Mouse (Mus musculus) gastrocnemius, adult 2 months (tissue): Measurements from ENCODE around the gene Snrnp35. TPM values are rescaled to one million over a fixed set of nuclear protein-coding genes. Genes with fewer than 3 reads are reported as not detected.
A peak's percentile ranks its signal among the peaks of the same experiment; 100 is the strongest.
"Not testable (repeated sequence)": the region's sequence is repeated elsewhere in the genome, so short reads cannot be mapped to it uniquely, and the experiment has no call there.

Source experiments
- DNase-seq: peaks from one replicate; pipeline ENCODE4 v3.0.0; 2022
- H3K27ac ChIP-seq: fragments of 200-600 bp; 2 replicates; pipeline ENCODE4 v1.8.1; 2022; ENCODE audit warnings: mild to moderate bottlenecking
- H3K4me3 ChIP-seq: fragments of 200-600 bp; 2 replicates; pipeline ENCODE4 v1.8.1; 2022; ENCODE audit warnings: mild to moderate bottlenecking, moderate library complexity
- CTCF ChIP-seq: fragments of 200-600 bp; IDR thresholded peaks from 2 replicates; pipeline ENCODE4 v1.8.1; 2022; ENCODE audit warnings: antibody characterized with exemption, mild to moderate bottlenecking, moderate library complexity
- intact Hi-C: fragments of 180-260 bp; cut with DNase I; formaldehyde crosslinking; loops from one replicate; pipeline ENCODE4 v1.15.1; 2025
- total RNA-seq, 2 experiments: library from RNA; stranded (reverse); gene quantifications; 2 replicates each; pipeline ENCODE4 v1.2.3; 2021

Snrnp35 gene
- total RNA-seq, 2 experiments from 2014 or later: 27.7 to 33.1 TPM

DNA sequence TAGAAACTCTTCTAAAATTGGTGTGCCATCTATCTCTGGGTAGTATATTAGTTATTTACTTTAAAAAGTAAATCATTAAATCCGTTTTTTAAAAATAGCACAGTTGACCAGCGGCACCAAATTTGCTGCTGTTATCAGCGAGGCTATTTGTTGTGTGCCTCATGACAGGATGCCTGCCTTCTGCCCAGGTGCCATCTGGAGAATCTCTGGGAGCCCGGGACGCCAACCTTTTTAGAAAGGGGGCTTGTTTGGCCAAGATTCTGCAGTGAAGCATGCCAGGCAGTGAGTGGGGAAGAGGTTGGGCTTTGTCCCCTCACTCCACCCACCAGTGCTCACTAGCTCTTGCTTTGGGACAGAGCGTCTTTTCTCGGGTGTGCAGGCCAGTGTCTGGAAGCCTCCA is 32.9 kb upstream of the Snrnp35 start:
- TF ChIP-seq CTCF: no peak
- DNase-seq: no peak
- Histone ChIP-seq H3K4me3 (peak overlapping the region; percentile 92), H3K27ac (peak overlapping the region; percentile 50)
- intact Hi-C loops: no loop called here

- DNase-seq: no peak
- intact Hi-C loops: no loop called here
- Histone ChIP-seq H3K4me3 (peak overlapping the region; percentile 92), H3K27ac (peak overlapping the region; percentile 50)
- no peak for TF ChIP-seq CTCF
Measured at GRCm38 (mm10) chr5:124450641-124451340, 32.1 kb upstream of the Snrnp35 start.

DNA sequence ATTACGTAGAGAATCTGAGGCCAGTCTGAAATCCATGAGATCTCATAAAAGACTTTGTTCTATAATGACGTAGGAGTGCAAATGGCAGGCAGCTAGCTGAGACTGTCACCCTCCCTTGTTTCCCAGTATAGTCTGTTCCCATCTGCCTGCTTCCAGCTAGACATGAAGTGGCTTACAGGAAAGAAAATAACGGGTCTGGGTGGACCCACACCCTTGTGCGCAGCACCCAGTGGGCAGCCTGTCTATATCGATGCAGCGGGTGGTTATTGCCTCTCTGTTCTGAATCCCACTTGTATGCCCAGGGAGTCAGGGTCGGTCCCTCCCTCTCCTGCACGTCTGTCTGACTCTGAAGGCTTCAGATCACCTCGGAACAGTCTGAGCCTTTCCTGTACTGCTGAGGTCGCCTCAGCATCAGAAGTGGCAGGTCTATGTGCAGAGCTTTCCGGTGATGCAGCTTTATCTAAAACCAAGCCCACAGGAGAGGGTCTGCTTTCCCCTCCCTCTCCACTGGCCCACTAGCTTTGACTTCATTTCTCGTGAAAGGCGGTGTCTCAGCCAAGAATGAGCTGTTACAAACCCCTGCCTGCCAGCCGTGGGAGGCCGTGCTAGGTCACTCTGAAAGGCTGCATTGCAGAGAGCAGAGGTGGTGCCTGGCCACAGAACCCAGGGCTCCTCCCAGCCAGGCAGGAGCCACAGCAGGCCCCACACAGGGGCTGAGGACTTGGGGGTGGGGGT is 30.3 kb upstream of the Snrnp35 start:
- Histone ChIP-seq H3K4me3 (peak overlapping the region; percentile 42), H3K27ac (peak overlapping the region; percentile 71)
- intact Hi-C loops: no loop called here
- no peak for DNase-seq
- no peak for TF ChIP-seq CTCF

GRCm38 (mm10) chr5:124453339-124454081 is 29.4 kb upstream of the Snrnp35 start:
- TF ChIP-seq CTCF: no peak
- Histone ChIP-seq H3K27ac (peak overlapping the region; percentile 71), H3K4me3 (peak overlapping the region; percentile 42)
- intact Hi-C loops: no loop called here
- peak; percentile 42 for DNase-seq

DNA sequence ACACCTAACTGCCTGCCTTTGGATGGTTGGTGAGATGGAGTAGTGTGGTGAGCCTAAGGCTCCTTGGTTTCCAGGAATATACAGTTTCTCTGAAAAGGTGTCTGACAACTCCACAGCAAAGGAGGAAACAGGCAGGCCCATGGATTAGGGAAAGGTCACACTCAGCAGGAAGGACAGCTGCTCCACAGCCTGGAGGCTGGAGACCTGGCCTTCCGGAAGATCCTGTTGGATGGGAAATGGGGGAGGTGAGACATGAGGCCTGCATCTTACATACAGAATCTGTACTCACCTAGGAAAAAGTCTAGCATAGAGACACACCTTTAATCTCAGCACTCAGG is 28.9 kb upstream of the Snrnp35 start:
- intact Hi-C loops: no loop called here
- DNase-seq: no peak
- Histone ChIP-seq H3K27ac (peak overlapping the region; percentile 71), H3K4me3 (peak overlapping the region; percentile 17)
- no peak for TF ChIP-seq CTCF

- no peak overlapping the region for H3K4me3 ChIP-seq
- no peak overlapping the region for H3K27ac ChIP-seq
- DNase-seq: no peak
- no peak for TF ChIP-seq CTCF
- intact Hi-C loops: no loop called here
Measured at GRCm38 (mm10) chr5:124456762-124457161, 26.2 kb upstream of the Snrnp35 start.

DNA sequence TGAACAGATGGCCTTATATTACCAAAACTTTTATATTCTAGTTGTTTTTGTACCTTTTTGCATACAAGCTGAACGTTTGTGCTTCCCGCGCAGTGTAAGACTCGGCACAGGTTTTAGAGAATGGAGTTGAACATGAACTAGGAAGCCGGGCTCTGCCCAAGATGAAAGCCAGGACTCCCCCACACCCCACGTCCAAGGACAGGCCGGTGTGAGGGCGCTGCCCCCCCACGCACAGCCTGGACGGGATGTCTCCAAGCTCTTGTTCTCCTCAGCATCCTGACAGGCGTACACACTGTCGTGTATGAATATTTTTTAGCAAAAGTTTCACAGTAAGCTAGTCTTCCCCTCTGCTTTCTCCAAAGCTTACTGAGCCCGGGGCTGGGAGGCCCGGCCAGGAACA is 22.0 kb upstream of the Snrnp35 start:
- H3K4me3 ChIP-seq, intact Hi-C loops, H3K27ac ChIP-seq, DNase-seq: not testable (repeated sequence)

- DNase-seq: no peak
- Histone ChIP-seq H3K27ac (no peak overlapping the region), H3K4me3 (no peak overlapping the region)
- intact Hi-C loops: no loop called here
- TF ChIP-seq CTCF: no peak
Measured at GRCm38 (mm10) chr5:124462297-124463025, 20.5 kb upstream of the Snrnp35 start.

DNA sequence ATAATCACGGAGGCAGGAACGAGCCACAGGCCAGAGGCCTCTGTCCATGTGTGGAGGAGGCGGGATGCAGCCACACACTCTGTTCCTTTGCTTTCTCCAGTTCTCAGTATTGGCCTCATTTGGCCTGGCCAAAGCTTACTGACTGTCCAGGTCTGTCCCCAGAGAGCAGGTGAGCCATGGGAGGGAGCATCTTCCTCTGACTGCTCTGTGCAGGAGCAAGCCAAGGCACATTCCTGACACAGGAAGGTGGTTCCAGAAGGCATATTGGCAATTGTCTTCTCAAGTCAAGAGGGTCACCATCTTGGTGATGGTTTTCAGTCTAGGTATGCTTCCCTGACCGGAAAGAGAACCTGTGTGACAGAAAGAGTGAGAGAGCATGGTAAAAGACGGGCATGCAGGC is 19.5 kb upstream of the Snrnp35 start:
- intact Hi-C loops: no loop called here
- TF ChIP-seq CTCF: no peak
- Histone ChIP-seq H3K4me3 (no peak overlapping the region), H3K27ac (no peak overlapping the region)
- no peak for DNase-seq

- no peak for DNase-seq
- TF ChIP-seq CTCF: no peak
- intact Hi-C loops: no loop called here
- Histone ChIP-seq H3K27ac (no peak overlapping the region), H3K4me3 (no peak overlapping the region)
Measured at GRCm38 (mm10) chr5:124464905-124465304, 18.0 kb upstream of the Snrnp35 start.

- intact Hi-C loops: no loop called here
- DNase-seq: no peak
- no peak overlapping the region for H3K27ac ChIP-seq
- no peak for TF ChIP-seq CTCF
- H3K4me3 ChIP-seq: no peak overlapping the region
Measured at GRCm38 (mm10) chr5:124467766-124468165, 15.2 kb upstream of the Snrnp35 start.

GRCm38 (mm10) chr5:124468365-124468764 is 14.6 kb upstream of the Snrnp35 start:
- no peak for TF ChIP-seq CTCF
- DNase-seq: no peak
- H3K27ac ChIP-seq: no peak overlapping the region
- intact Hi-C loops: no loop called here
- H3K4me3 ChIP-seq: no peak overlapping the region

DNA sequence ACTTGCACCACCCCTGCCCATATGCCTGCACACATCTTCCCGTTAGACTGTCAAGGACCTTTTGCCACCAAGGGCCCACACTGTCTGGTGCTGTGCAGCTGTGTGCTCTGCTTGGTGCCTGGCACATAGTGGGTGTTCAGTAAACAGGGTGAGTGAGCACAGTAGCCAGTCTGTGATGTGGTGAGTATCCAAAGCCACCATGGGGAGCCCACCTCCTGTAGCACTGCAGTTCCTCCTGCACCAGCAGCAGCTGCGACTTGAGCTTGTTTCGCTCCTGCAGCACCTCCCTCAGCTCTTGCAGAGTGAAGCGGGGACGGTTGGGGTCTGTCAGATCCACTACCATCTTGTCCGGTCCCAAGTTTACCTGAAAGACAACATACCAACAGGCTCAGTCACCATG is 13.4 kb upstream of the Snrnp35 start:
- no peak overlapping the region for H3K4me3 ChIP-seq
- no peak for TF ChIP-seq CTCF
- no peak for DNase-seq
- H3K27ac ChIP-seq: no peak overlapping the region
- intact Hi-C loops: no loop called here
